Mouse (Mus musculus): ENCODE results near the gene F2.
A peak's percentile ranks its signal among the peaks of the same experiment; 100 is the strongest.

F2 gene

DNA sequence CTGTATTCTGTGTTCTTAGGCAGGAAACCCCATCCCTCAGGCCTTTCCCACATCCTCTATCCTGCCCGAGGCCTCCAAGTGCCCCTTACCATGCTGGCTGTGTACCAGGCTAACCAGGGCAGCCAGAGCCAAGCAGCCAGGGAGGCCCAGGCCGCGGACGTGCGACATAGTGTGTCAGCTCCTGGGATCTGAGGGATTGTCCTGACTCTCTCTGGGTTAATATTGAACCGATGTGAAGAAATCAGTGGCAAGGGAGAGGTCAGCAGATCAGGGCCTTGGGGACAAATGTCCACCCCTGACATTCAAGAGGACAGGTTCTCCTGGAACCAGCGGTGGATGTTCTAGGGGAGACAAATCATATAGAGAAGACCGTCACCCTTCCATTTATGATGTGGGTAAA is at the start of gene F2:
TSS of gene F2 (minus strand) at position 186 of the 400 bp plus-strand sequence.
- DNase-seq: peak in 1 of 2 experiments; percentile 23

- DNase-seq: peak in 1 of 2 experiments; percentile 44
Measured at GRCm38 (mm10) chr2:91683919-91684318, 47.7 kb upstream of the F2 start.

GRCm38 (mm10) chr2:91682850-91683249 is 46.6 kb upstream of the F2 start:
- DNase-seq: peak; percentile 36 to 74

- DNase-seq: no peak
Measured at GRCm38 (mm10) chr2:91676961-91677360, 40.7 kb upstream of the F2 start.

DNA sequence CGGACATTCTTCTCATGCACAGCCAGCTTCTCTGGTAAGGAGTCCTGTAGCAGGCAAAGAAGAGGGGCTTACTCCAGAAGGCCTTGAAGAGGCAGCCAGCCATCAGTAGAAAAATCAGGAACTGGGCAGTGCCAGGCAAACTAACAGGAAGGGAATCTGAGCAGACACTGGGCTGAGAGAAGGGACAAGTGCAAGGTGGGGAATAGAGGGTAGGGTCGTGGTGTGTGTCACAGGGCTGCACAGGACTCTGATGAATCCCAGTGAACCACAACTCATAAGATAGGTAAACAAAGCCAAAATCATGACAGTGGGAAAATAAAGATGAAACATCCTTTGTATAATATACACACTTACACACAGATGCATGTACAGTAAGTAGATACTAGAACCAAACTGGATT is 40.2 kb upstream of the F2 start:
- no peak for DNase-seq

GRCm38 (mm10) chr2:91674895-91675294 is 38.7 kb upstream of the F2 start:
- no peak for DNase-seq

DNA sequence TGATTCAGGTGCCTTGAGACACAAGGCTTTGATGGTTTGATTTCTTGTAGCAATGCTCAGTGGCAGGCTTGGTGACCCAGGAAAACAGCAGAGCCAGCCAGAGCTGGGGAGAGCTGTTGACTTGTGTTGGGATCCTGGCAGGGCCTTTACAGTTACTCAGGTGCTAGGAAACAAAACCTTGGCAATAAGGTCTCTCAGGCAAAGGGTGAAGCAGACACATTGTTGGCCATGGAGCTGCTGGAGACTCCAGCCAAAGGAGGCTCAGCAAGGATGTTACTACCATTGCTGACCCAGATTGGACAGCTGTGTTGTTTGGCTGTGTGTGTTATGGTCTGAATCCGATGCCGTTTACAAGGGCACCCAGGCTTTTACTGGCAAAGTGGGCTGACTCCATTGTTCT is 37.4 kb upstream of the F2 start:
- no peak for DNase-seq

GRCm38 (mm10) chr2:91670038-91670437 is 33.8 kb upstream of the F2 start:
- DNase-seq: peak; percentile 69 to 84

DNA sequence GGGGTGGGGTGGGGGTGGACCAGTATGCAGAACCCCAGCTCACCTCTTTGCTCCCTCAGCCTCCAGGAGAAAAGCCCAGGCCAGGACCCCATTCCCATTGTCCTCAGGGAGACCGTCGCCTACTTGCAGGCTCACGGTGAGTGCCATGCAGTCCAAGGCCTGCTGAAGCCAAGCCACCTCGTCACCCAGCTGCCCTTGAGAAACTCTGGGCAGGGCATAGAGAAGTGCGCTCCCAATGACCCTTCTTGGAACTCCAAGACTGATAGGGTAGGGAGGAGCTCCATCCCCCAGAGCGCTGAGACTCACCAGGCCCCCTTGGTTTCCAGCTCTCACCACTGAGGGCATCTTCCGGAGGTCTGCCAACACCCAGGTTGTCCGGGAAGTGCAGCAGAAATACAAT is 33.1 kb upstream of the F2 start:
- no peak for DNase-seq

DNA sequence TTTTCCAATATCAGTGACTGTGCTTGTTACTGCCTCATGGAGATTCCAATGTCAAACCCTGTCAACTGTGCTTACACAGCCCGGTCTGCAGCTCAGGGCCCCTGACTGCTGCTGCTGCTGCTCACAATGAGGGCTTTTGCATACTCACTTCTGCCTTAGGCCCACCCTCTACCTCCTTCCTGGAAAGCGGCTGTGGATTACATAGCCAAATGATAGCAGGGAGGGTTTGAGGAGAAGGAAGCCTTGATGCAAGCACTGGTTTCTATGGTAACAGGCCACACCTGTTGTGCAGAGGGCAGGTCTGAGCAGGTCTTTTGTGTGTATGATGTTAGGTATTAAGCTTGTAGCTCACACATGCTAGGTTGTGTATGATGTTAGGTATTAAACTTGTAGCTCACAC is 31.5 kb upstream of the F2 start:
- DNase-seq: no peak

DNA sequence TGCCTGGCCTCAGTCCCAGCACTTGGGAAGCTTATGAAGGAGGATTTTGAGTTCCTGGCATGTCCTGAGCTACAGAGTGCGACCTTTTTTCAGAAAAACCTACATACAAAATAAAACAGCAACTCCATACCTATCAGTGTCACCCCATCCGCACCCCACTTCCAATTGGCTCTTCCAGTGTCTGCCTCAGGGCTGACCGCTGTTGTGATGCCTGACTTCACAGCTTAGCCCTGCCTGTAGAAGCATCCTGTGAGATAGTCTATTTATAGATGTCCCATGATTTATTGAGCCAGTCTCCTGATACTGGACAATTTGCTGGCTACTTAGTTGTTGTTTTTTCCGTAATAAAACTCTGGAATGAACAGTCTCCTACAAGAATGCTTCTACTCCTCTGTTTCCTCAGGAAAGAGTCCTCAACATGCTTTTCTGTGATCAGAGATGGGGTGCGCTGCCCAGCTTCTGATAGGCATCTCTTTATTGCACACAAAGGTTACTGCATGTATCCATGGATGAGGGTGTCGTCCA is 30.2 kb upstream of the F2 start:
- peak; percentile 44 to 58 for DNase-seq

DNA sequence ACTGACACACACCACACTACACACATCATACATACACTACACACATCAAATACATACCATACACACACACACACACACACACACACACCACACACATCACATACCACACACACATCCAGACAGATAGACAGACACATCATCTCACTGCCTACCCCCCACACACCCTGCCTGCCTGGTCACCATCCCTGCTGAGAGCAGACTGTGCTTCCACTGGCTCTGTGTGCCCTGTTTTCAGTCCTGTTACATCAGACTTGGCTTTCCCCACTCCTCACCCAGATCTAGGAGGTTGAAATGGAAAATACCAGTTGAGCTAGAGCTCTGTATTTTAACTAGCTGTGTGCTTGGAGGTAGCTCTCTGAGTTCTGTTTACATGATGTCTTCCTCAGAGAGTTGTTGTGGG is 28.6 kb upstream of the F2 start:
- no peak for DNase-seq

GRCm38 (mm10) chr2:91660981-91661380 is 24.8 kb upstream of the F2 start:
- DNase-seq: peak; percentile 54 to 72

GRCm38 (mm10) chr2:91659657-91660056 is 23.4 kb upstream of the F2 start:
- DNase-seq: no peak

- DNase-seq: peak; percentile 58 to 79
Measured at GRCm38 (mm10) chr2:91656774-91657173, 20.6 kb upstream of the F2 start.

GRCm38 (mm10) chr2:91655827-91656226 is 19.6 kb upstream of the F2 start:
- no peak for DNase-seq

DNA sequence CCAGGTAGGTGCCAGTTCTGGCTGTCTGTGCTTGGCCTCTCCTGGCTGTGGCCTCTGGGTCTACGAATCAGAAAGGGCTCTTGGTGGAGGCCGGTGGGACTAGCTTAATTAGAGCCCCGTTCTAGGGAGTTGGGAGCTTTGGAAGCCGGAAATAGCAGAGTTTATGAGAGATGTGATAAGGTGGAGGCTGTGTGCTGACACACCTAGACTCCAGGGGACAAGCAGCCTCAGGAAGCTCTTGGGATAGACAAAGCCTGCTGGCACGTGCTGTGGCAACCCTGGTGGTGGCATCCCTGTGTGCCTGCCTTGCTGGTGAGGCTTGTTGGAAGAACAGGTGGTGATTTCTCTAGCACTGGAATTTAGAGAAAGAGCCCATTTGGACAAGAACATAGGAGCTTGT is 19.2 kb upstream of the F2 start:
- DNase-seq: no peak

- no peak for DNase-seq
Measured at GRCm38 (mm10) chr2:91652863-91653262, 16.6 kb upstream of the F2 start.

- peak; percentile 45 to 54 for DNase-seq
Measured at GRCm38 (mm10) chr2:91651458-91652258, 15.4 kb upstream of the F2 start.

DNA sequence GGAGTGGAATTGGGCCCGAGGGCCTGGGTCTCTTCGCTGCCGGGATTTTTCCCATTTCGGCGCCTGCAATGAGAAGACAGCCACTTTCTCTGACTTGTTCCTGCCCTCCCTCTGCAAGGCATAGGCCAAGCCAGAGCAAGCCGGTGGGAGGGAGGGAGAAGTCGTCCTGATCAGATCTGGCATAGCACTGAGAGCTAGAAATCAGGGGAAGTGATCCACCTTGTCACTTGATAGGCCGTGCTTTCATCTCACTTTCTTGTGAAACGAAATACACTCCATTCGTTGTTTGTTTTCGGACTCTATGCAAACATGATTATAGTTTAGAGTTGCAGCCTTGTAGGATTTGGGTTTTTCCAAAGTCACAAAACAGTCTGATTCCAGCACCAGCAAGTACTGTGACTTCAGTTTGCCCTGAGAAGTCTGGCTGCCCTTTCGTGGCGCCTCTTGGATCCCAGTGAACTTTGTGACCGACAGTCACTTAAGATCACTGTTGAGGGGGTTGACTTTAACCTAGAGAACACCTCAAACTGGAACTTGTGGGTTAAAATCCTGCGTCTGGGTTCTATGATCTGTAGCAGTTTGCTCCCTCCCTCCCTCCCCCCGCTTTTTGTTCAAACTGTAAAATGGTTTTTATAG is 14.3 kb upstream of the F2 start:
- no peak for DNase-seq

- DNase-seq: peak; percentile 99
Measured at GRCm38 (mm10) chr2:91649553-91650359, 13.5 kb upstream of the F2 start, which contains the start of the genes Zfp408 and Arhgap1. Gene Zfp408, minus strand, starts transcription at chr2:91649791. Gene Arhgap1, plus strand, starts transcription at chr2:91649860.

GRCm38 (mm10) chr2:91649152-91649551 is 12.9 kb upstream of the F2 start:
- DNase-seq: no peak

GRCm38 (mm10) chr2:91646733-91647132 is 10.5 kb upstream of the F2 start:
- peak; percentile 66 to 81 for DNase-seq
